Mouse (Mus musculus) E14TG2a.4 (cell line): ENCODE results near the gene Cdc42ep5.
"Not testable (repeated sequence)": the region's sequence is repeated elsewhere in the genome, so short reads cannot be mapped to it uniquely, and the experiment has no call there.

Experiments
- H3K27me3 ChIP-seq: 2 replicates; pipeline ENCODE4 v1.6.1; 2014; ENCODE audit warnings: low read length, control low read depth; ENCODE audit not compliant: insufficient read depth
- H3K36me3 ChIP-seq: 2 replicates; pipeline ENCODE4 v1.6.1; 2014; ENCODE audit warnings: low read length, control low read depth; ENCODE audit not compliant: insufficient read depth
- H3K4me1 ChIP-seq: replicated peaks from 2 replicates; pipeline ENCODE4 v1.6.1; 2014; ENCODE audit warnings: low read depth, low read length, control low read depth
- H3K4me3 ChIP-seq: replicated peaks from 2 replicates; pipeline ENCODE4 v1.5.1; 2014; ENCODE audit warnings: mild to moderate bottlenecking, low read length
- H3K9me3 ChIP-seq: 2 replicates; pipeline ENCODE4 v1.6.1; 2014; ENCODE audit warnings: low read length, control low read depth
- CTCF ChIP-seq: conservative IDR thresholded peaks from 2 replicates; pipeline ENCODE4 v1.5.1; 2014; ENCODE audit warnings: low read length
- NANOG ChIP-seq: IDR thresholded peaks from 2 replicates; pipeline ENCODE4 v1.6.1; 2014; ENCODE audit warnings: borderline replicate concordance, low read length, mixed read lengths
- POU5F1 ChIP-seq: IDR thresholded peaks from 2 replicates; pipeline ENCODE4 v1.6.1; 2014; ENCODE audit warnings: low read length, borderline replicate concordance

The Cdc42ep5 gene

DNA sequence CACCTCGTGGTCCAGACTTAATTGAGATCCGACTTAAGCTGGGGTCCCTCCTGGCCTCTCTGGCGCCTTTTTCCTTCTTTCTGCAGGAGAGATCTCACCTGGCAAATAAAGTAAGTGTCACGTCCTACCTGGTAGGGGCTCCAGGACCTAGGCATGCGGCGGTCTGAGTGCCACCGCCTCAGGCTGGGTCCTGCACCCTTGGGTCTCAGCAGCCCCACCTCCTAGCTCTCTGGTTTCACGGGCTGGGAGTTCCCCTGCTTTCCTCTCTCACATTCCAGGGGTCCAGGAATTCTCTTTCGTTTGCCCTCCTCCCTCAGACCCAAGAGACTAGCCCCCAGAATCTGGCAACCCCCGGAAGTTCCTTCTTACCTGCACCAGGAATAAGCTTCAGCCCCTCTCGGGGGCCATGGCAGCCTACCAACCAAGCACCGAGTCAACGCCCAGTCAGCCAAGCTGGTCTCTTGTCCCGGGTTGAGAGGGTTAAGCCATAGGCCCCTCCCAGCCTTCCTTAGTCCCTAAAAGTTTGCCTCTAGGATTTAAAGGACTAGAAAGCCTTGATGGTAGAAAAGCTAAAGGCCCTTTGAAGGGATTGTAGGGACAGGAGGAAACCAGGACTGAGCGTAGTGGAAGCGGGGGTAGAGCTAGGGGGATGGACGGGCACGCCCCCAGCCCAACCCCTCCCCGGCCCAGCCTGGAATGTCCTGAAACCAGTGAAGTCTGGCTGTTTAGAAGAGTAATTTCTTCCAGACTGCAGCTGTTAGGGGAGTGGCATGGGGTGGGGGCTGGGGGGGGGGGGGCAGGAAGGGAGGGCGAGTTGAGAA lies at the start of gene Cdc42ep5:
Gene Cdc42ep5 (minus strand): TSS at position 771 of the 821 bp plus-strand sequence.
- H3K36me3 ChIP-seq: no peaks in the 10 kb centered on the region

DNA sequence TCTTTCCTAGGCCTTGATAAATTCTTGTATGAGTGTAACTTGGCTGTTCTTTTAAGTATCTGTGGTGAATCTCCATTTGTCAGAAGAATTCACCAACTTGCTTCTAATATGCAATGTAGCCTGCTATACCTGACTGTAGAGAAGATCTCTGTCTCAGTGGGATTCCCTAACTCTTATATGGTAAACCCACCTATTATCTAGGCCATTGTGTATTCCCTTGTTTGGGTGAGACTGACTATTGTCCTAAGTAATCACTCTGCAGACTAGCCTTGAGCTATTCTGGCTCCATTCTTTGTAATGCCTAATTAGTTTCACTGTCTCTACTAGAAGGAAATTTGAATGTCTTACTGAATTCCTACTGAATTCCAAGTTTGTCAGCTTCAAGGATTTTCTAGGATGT lies 48.8 kb upstream of the Cdc42ep5 start:
- not testable (repeated sequence) for H3K4me3 ChIP-seq, H3K9me3 ChIP-seq, H3K27me3 ChIP-seq, H3K4me1 ChIP-seq, H3K36me3 ChIP-seq
- peak; percentile 37; the same call in 1 of the 2 replicates for TF ChIP-seq NANOG

More for the DNA sequence above, at the start of gene Cdc42ep5:
- Histone ChIP-seq H3K9me3 (no peaks in the 10 kb centered on the region), H3K27me3 (no peaks in the 10 kb centered on the region), H3K4me1 (peaks cover 38% of the 10 kb centered on the region), H3K4me3 (peak within 1 kb of the TSS; percentile 81)
- no peak for TF ChIP-seq POU5F1
- TF ChIP-seq CTCF: no peak
- TF ChIP-seq NANOG: no peak

DNA sequence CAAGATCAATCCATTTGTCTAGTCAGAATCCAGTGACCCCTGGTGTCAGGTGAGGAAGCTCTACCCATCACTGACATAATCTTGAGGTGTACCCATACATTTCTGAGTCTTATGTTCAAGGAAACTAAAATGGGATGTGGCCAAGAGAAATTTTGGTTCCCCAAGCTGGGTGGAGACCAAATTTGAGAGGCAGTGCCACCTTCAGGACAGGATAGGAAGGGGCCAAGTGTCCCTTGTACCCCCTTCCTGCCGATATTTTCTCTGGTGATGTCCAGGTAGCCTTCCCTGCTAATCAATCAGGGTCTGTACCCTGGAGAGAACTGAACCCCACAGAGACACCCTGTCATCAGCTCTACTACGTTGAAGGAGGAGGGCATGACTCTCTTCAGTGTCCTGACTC lies 44.0 kb upstream of the Cdc42ep5 start:
- H3K9me3 ChIP-seq: peaks cover 32% of the 10 kb centered on the region
- no peak overlapping the region for H3K4me3 ChIP-seq
- TF ChIP-seq NANOG (no peak), CTCF (no peak), POU5F1 (no peak)
- H3K36me3 ChIP-seq: no peaks in the 10 kb centered on the region
- H3K27me3 ChIP-seq: no peaks in the 10 kb centered on the region
- H3K4me1 ChIP-seq: peaks cover 12% of the 10 kb centered on the region

DNA sequence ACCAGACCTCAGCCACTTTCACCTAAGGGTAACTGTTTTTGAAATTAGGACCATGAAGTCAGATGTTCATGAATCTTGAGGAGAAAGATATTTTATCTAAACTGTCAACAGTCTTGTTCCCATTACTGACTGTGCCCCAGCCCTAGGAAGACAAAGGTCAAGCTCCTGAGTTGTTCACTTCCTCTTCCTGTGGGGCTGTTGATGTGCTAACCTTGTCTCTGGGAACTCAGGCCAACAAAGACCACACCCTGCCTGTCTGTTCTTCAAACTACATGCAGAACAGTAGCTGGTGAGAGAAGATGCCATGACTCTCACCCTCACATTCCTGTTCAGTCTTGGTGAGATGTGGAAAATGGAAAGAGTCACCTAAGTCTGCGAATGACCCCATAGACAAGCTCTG lies 42.5 kb upstream of the Cdc42ep5 start:
- Histone ChIP-seq H3K9me3 (peaks cover 42% of the 10 kb centered on the region), H3K27me3 (no peaks in the 10 kb centered on the region), H3K36me3 (no peaks in the 10 kb centered on the region), H3K4me1 (peaks cover 4% of the 10 kb centered on the region; the same call in 1 of the 2 replicates), H3K4me3 (no peak overlapping the region)
- TF ChIP-seq POU5F1 (no peak), CTCF (no peak)

DNA sequence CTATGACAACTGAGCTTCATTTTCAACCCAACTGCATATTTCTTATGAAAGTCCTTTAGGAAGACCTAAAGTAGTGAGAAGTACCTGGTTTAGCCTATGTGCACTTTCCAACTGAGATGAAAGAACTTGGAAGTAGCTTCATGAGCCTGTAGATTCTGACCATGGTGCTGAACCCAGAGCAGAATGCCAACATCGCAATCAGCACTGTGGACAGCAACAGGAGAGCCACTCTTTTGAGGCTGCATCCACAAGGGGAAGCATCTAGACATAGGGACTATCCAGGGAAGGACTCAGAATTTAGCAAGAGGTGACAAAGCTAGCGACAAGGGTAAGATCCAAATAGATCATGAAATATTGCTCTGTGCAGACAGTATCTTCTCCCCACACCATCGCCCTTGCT lies 13.8 kb upstream of the Cdc42ep5 start:
- Histone ChIP-seq H3K4me1 (no peaks in the 10 kb centered on the region), H3K27me3 (no peaks in the 10 kb centered on the region), H3K9me3 (no peaks in the 10 kb centered on the region), H3K4me3 (no peak overlapping the region), H3K36me3 (no peaks in the 10 kb centered on the region)
- no peak for TF ChIP-seq POU5F1
- TF ChIP-seq CTCF: no peak
- no peak for TF ChIP-seq NANOG

DNA sequence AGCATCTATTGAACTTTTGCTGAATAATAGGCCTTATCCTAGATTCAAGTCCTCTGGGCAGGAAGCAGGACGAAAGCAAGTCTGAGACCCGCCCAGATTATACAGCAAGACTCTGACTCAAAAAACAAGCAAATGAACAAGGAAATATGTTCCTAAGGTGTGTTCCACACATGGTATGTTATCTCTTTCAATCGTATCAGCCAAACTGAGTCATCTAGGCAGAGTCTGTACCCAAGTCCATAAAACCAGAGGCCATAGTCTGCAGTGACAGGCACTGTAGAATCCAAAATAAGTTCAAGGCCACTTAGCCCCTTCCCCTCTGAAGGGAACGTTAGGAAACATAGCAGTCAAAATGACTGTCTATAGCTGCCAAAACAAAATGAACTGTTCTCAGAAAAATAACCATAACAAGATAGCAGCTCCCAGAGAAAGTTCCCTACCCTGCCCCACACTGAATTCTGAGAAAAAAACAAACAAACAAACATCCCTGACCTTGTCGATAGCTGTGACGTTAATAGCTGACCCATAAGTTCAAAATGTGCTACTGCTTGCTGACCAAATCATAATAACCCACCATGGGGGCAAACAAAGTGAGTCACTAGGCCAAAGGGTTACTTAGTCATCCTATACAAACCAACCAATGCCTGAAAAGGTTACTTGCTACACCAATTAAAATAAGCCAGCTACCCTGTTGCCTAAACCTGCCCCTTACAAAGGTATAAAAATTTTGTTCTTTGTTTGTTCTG lies 5.7 kb upstream of the Cdc42ep5 start:
- H3K27me3 ChIP-seq: no peaks in the 10 kb centered on the region
- no peak for TF ChIP-seq CTCF
- TF ChIP-seq NANOG: no peak
- H3K4me3 ChIP-seq: no peak overlapping the region
- peaks cover 14% of the 10 kb centered on the region for H3K9me3 ChIP-seq
- H3K36me3 ChIP-seq: no peaks in the 10 kb centered on the region
- peaks cover 11% of the 10 kb centered on the region for H3K4me1 ChIP-seq

DNA sequence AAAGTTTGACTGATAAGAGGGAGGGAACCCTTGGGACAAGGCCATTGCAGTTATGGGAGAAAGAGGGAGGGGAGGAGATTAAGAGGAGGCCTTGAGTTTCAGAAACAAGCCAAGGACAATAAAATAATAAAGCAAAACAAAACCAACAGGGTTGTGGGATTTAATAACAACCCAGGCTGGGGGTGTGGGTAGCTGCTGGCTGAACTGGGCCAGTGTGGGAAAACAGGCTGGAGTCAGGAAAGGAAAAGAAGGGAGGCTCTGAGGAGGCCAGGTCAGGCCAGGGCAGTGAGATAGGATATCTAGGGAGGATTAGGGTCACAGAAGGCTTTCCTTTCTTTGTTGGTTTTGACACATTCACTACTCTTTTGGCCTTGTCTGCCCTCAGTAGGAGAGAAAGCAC lies 2.4 kb upstream of the Cdc42ep5 start:
- TF ChIP-seq NANOG (no peak), POU5F1 (no peak), CTCF (no peak)
- Histone ChIP-seq H3K4me3 (no peak overlapping the region), H3K9me3 (peaks cover 14% of the 10 kb centered on the region), H3K27me3 (no peaks in the 10 kb centered on the region), H3K4me1 (peaks cover 38% of the 10 kb centered on the region), H3K36me3 (no peaks in the 10 kb centered on the region)

DNA sequence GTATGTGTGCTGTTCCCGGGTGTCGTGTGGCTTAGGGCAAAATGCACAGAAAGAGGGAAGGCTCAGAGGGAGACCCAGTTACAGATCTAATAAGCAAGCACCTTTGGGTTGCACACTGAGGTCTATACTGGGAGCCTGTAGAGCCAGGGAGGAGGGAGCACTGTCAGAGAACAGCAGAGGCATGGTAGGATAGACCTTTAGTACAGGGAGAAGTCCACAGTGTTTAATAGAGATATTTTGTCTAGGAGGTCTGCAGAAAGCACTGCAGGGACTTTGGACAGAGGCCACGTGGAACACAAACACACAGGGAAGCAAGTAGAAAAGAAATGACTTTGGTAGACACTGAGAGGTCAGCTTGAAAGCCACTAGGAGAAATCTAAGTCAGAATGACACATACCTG lies 626 bp upstream of the Cdc42ep5 start:
- no peaks in the 10 kb centered on the region for H3K36me3 ChIP-seq

More for the DNA sequence above, 626 bp upstream of the Cdc42ep5 start:
- Histone ChIP-seq H3K4me3 (no peak overlapping the region), H3K4me1 (peaks cover 38% of the 10 kb centered on the region), H3K9me3 (peaks cover 3% of the 10 kb centered on the region), H3K27me3 (no peaks in the 10 kb centered on the region)
- TF ChIP-seq NANOG (no peak), POU5F1 (no peak)
